ENCODE assay signal across 19 mouse cellular contexts in genomic region chr7:80049746-80050145, GRCm38 (mm10). TPM values are rescaled to one million over a fixed set of nuclear protein-coding genes. Genes with fewer than 3 reads are reported as not detected.
DNase-seq lines count a peak whose midpoint lies in the region; ATAC-seq lines count a peak whose summit lies in the region.
"Had no signal": no experiment of that assay in that cellular context is flagged by ENCODE, and none has a peak within 500 bp of the region (broad histone marks: within the 10 kb centered on the region; RNA-seq: fewer than 3 reads in every experiment).

No protein-coding gene starts in this region.

- no peaks in the 10 kb centered on the region; the same call in 1 of the 2 replicates for H3K36me3 ChIP-seq in kidney, embryonic 14.5 days (ENCODE audit: control insufficient read depth, insufficient read depth, low read length)
- no peaks in the 10 kb centered on the region for H3K36me3 ChIP-seq in liver, embryonic 16.5 days (ENCODE audit: control insufficient read depth, insufficient read depth)
- H3K36me3 ChIP-seq: embryonic facial prominence, embryonic 15.5 days; limb, embryonic 15.5 days; midbrain, embryonic 13.5 days had no signal

- WGBS in kidney, embryonic 14.5 days = 54% methylated on average over 2 of the region's 2 CpGs
- WGBS in liver, embryonic 16.5 days (ENCODE audit: insufficient replicate concordance) = 31% methylated on average over 2 of the region's 2 CpGs

- no peaks in the 10 kb centered on the region for H3K27me3 ChIP-seq in kidney, embryonic 14.5 days (ENCODE audit: control insufficient read depth, insufficient read depth, low read length)
- no peaks in the 10 kb centered on the region for H3K27me3 ChIP-seq in liver, embryonic 16.5 days (ENCODE audit: control insufficient read depth, insufficient read depth, low read depth, low read length)
- H3K27me3 ChIP-seq: embryonic facial prominence, embryonic 15.5 days; limb, embryonic 15.5 days; midbrain, embryonic 13.5 days had no signal

- H3K4me3 ChIP-seq in kidney, embryonic 14.5 days (ENCODE audit: low read length) = no peak overlapping the region
- H3K4me3 ChIP-seq in liver, embryonic 16.5 days (ENCODE audit: low read depth, low read length) = no peak overlapping the region
- H3K4me3 ChIP-seq: embryonic facial prominence, embryonic 15.5 days; hindbrain, embryonic 10.5 days; limb, embryonic 15.5 days; midbrain, embryonic 13.5 days had no signal

- no peaks in the 10 kb centered on the region for H3K9me3 ChIP-seq in kidney, embryonic 14.5 days (ENCODE audit: control insufficient read depth, low read length)
- no peaks in the 10 kb centered on the region for H3K9me3 ChIP-seq in liver, embryonic 16.5 days (replicated peaks; ENCODE audit: control insufficient read depth, low read length)
- H3K9me3 ChIP-seq: embryonic facial prominence, embryonic 15.5 days; hindbrain, embryonic 10.5 days; limb, embryonic 15.5 days; midbrain, embryonic 13.5 days had no signal

- DNase-seq in kidney, adult 18-20 months = no peak
- peak; percentile 48 for DNase-seq in lung, postnatal 36 days
- no peak for DNase-seq in lung, postnatal 25 days (ENCODE audit: low spot score)
- DNase-seq in gastrocnemius, postnatal 4 days (ENCODE audit: low spot score in 2 of 2) = no peak
- DNase-seq in Muller cell, postnatal 12 days (ENCODE audit: inconsistent ontology term) = no peak
- DNase-seq: adrenal gland, postnatal 36 days; cerebellum, adult 9-10 months; heart, adult 11 months; left cerebral cortex, postnatal 4 days had no signal

- peak overlapping the region; percentile 52; the same call in 1 of the 2 replicates for H3K27ac ChIP-seq in kidney, embryonic 14.5 days (ENCODE audit: low read depth, low read length)
- no peak overlapping the region for H3K27ac ChIP-seq in liver, embryonic 16.5 days (ENCODE audit: low read length)
- H3K27ac ChIP-seq: embryonic facial prominence, embryonic 15.5 days; hindbrain, embryonic 10.5 days; limb, embryonic 15.5 days; midbrain, embryonic 13.5 days had no signal

- H3K4me1 ChIP-seq in kidney, embryonic 14.5 days (ENCODE audit: control insufficient read depth, insufficient read depth, low read length) = peaks cover 42% of the 10 kb centered on the region
- peaks cover 23% of the 10 kb centered on the region for H3K4me1 ChIP-seq in liver, embryonic 16.5 days (ENCODE audit: control insufficient read depth, low read depth, low read length)

- no peak for ATAC-seq in kidney, embryonic 14.5 days (ENCODE audit: low FRiP score, low TSS enrichment)
- ATAC-seq in liver, embryonic 16.5 days (ENCODE audit: low read depth) = peak; percentile 50; the same call in 1 of the 2 replicates
- ATAC-seq: CD4-positive, CD25-positive, alpha-beta regulatory T cell, adult 4 months; forebrain, embryonic 14.5 days; hindbrain, embryonic 16.5 days; midbrain, embryonic 13.5 days had no signal

- H3K9ac ChIP-seq in kidney, embryonic 14.5 days (ENCODE audit: low read depth, low read length) = no peak overlapping the region
- no peak overlapping the region for H3K9ac ChIP-seq in liver, embryonic 16.5 days (ENCODE audit: low read depth, low read length)
- H3K9ac ChIP-seq: embryonic facial prominence, embryonic 15.5 days; limb, embryonic 15.5 days; midbrain, embryonic 13.5 days had no signal

- H3K4me2 ChIP-seq in kidney, embryonic 14.5 days (replicated peaks; ENCODE audit: low read depth, low read length) = no peak overlapping the region
- H3K4me2 ChIP-seq in liver, embryonic 16.5 days (ENCODE audit: low read depth, low read length) = no peak overlapping the region
- H3K4me2 ChIP-seq: embryonic facial prominence, embryonic 15.5 days; heart, embryonic 11.5 days; limb, embryonic 15.5 days; midbrain, embryonic 13.5 days had no signal

RNA-seq across cellular contexts. Expression of gene Zfp710, which starts 25.1 kb away (rescaled TPM):
- 23.6 and 25.7 TPM in 2 replicates for polyA plus RNA-seq in kidney, embryonic 14.5 days (2014; fragmentation: Nextera tagmentation; extraction: Ambion mirVana)
- 6.8 and 7.4 TPM in 2 replicates for polyA plus RNA-seq in liver, embryonic 16.5 days (2015; fragmentation: Nextera tagmentation; extraction: Ambion mirVana)
- 10 to 100 TPM; 17.5 to 18.1 TPM for total RNA-seq in gastrocnemius, postnatal 4 days (2021)
